Comparison of ENCODE assay signal across 11 mouse cellular contexts in the genomic region with DNA sequence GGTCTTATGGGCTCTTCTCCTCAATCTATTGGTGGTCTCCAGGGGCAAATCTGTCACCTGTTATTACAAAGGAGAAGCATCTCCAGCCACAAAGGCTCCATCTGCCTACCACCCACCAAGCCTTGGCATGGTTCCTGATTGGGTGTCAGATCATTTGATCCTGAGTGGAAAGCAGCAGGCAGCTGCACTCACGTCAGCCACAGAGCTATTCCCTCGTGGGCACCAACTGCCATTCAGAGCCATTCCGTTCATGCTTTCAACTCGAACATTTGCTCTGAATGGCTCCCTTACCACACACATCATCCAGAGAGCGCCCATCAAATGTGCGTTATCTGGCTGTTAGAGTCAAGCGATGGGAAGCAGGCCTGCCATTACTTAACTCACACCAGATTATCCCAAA.
DNase-seq lines count a peak whose midpoint lies in the region; ATAC-seq and TF ChIP-seq lines count a peak whose summit lies in the region.
"Had no signal": no experiment of that assay in that cellular context is flagged by ENCODE, and none has a peak within 500 bp of the region (broad histone marks: within the 10 kb centered on the region; RNA-seq: fewer than 3 reads in every experiment).

No protein-coding gene starts in this region.

- H3K27me3 ChIP-seq in hindbrain, postnatal 0 days (ENCODE audit: insufficient read depth, low read length): no peaks in the 10 kb centered on the region
- H3K27me3 ChIP-seq in neural tube, embryonic 13.5 days: no peaks in the 10 kb centered on the region
- H3K27me3 ChIP-seq: kidney, embryonic 15.5 days had no signal

- ATAC-seq in hindbrain, postnatal 0 days: peak; percentile 78
- peak; percentile 87 for ATAC-seq in neural tube, embryonic 13.5 days (ENCODE audit: low read depth)

- no peak for TF ChIP-seq CTCF in hindbrain, postnatal 0 days (IDR thresholded peaks at IDR 0.05; ENCODE audit: low read depth)

- peak; percentile 37 for DNase-seq in lung, postnatal 10 days
- DNase-seq in lung, postnatal 14 days: no peak
- DNase-seq in cerebellum, adult 8-10 months: peak; percentile 49
- DNase-seq in hindbrain, postnatal 0 days (ENCODE audit: low spot score): peak; percentile 74
- no peak for DNase-seq in kidney, adult 8-10 months
- DNase-seq in left cerebral cortex, adult 8-10 months (ENCODE audit: low spot score in 2 of 2): no peak
- no peak for DNase-seq in testis, postnatal 14 days (ENCODE audit: low spot score)
- DNase-seq: liver had no signal

- no peaks in the 10 kb centered on the region for H3K9me3 ChIP-seq in hindbrain, postnatal 0 days (ENCODE audit: low read length)
- H3K9me3 ChIP-seq in neural tube, embryonic 13.5 days: no peaks in the 10 kb centered on the region
- H3K9me3 ChIP-seq: kidney, embryonic 15.5 days had no signal

- H3K36me3 ChIP-seq in hindbrain, postnatal 0 days (ENCODE audit: insufficient read depth, low read length): peaks cover 6% of the 10 kb centered on the region; the same call in 1 of the 2 replicates
- peaks cover 20% of the 10 kb centered on the region for H3K36me3 ChIP-seq in neural tube, embryonic 13.5 days
- H3K36me3 ChIP-seq: kidney, embryonic 15.5 days had no signal

- H3K4me1 ChIP-seq in hindbrain, postnatal 0 days (ENCODE audit: insufficient read depth, low read length): peaks cover 4% of the 10 kb centered on the region; the same call in 1 of the 2 replicates
- H3K4me1 ChIP-seq in neural tube, embryonic 13.5 days (replicated peaks): peaks cover 8% of the 10 kb centered on the region

- no peak overlapping the region for H3K4me2 ChIP-seq in hindbrain, postnatal 0 days (ENCODE audit: low read depth, low read length)
- no peak overlapping the region for H3K4me2 ChIP-seq in neural tube, embryonic 13.5 days
- H3K4me2 ChIP-seq: heart, embryonic 11.5 days; kidney, embryonic 15.5 days had no signal

- H3K27ac ChIP-seq in hindbrain, postnatal 0 days: no peak overlapping the region
- H3K27ac ChIP-seq in neural tube, embryonic 13.5 days (replicated peaks): peak overlapping the region; percentile 49; the same call in 1 of the 2 replicates
- H3K27ac ChIP-seq: kidney, embryonic 15.5 days had no signal

- H3K9ac ChIP-seq in hindbrain, postnatal 0 days (replicated peaks; ENCODE audit: low read length): no peak overlapping the region
- H3K9ac ChIP-seq in neural tube, embryonic 13.5 days: no peak overlapping the region
- H3K9ac ChIP-seq: kidney, embryonic 15.5 days had no signal

- no peak overlapping the region for H3K4me3 ChIP-seq in hindbrain, postnatal 0 days (ENCODE audit: low read length)
- H3K4me3 ChIP-seq in neural tube, embryonic 13.5 days: no peak overlapping the region
- H3K4me3 ChIP-seq: kidney, embryonic 15.5 days had no signal

- WGBS in hindbrain, postnatal 0 days: 29% methylated on average over 7 of the region's 7 CpGs
- 23% methylated on average over 7 of the region's 7 CpGs for WGBS in neural tube, embryonic 13.5 days

Comparison
In these comparisons a context has a peak if more than half of its experiments do, and no peak if none do; other contexts are left out.
1. DNase-seq: peak in lung, postnatal 10 days (single experiment), cerebellum, adult 8-10 months (single experiment) and hindbrain, postnatal 0 days (single experiment); none in lung, postnatal 14 days (single experiment), kidney, adult 8-10 months (0 of 2), left cerebral cortex, adult 8-10 months (0 of 2) and testis, postnatal 14 days (single experiment).